Mouse (Mus musculus) hindbrain, embryonic 10.5 days (tissue): ENCODE data around the gene Brd9. TPM values are rescaled to one million over a fixed set of nuclear protein-coding genes. Genes with fewer than 3 reads are reported as not detected.

Source experiments
- DNase-seq: peaks from one replicate; pipeline ENCODE4 v3.0.0-alpha.2; 2017; ENCODE audit warnings: low spot score
- H3K27ac ChIP-seq: fragments of 300-500 bp; sonication (generic); 2 replicates; pipeline ENCODE4 v1.5.1; 2016; ENCODE audit warnings: mild to moderate bottlenecking, moderate library complexity
- H3K27me3 ChIP-seq: fragments of 300-500 bp; sonication (generic); 2 replicates; pipeline ENCODE4 v1.6.1; 2016; ENCODE audit warnings: mild to moderate bottlenecking; ENCODE audit not compliant: poor library complexity, insufficient read depth, severe bottlenecking
- H3K36me3 ChIP-seq: fragments of 300-500 bp; sonication (generic); 2 replicates; pipeline ENCODE4 v1.6.1; 2016; ENCODE audit warnings: mild to moderate bottlenecking, moderate library complexity
- H3K4me1 ChIP-seq: fragments of 300-500 bp; sonication (generic); replicated peaks from 2 replicates; pipeline ENCODE4 v1.6.1; 2016; ENCODE audit warnings: mild to moderate bottlenecking
- H3K4me3 ChIP-seq: fragments of 300-500 bp; sonication (generic); 2 replicates; pipeline ENCODE4 v1.5.1; 2016; ENCODE audit warnings: mild to moderate bottlenecking, moderate library complexity
- H3K9me3 ChIP-seq: fragments of 300-500 bp; sonication (generic); 2 replicates; pipeline ENCODE4 v1.6.1; 2016; ENCODE audit warnings: mild to moderate bottlenecking, moderate library complexity
- WGBS: fragments of 180-500 bp; shearing (Covaris S2); methylation state at CpG from one replicate; pipeline ENCODE4 v1.1.7; 2016; 5-methylcytosine and 5-hydroxymethylcytosine counted together
- polyA plus RNA-seq: library from polyadenylated mRNA; unstranded; fragments of >200 nt; fragmentation: Nextera tagmentation; extraction: Ambion mirVana; gene quantifications from 2 replicates; pipeline ENCODE4 v1.2.1, GENCODE M21; 2016

The Brd9 gene
- polyA plus RNA-seq: 56.3 and 64.6 TPM in 2 replicates

GRCm38 (mm10) chr13:73937321-73938176, at the start of gene Brd9, which contains the start of gene Trip13:
Gene Brd9 (plus strand): TSS chr13:73937811.
Gene Trip13 (minus strand): TSS chr13:73937784.
- peak; percentile 93 for DNase-seq
- WGBS: under 1% methylated on average over 82 of the region's 82 CpGs
- H3K27me3 ChIP-seq: no peaks in the 10 kb centered on the region
- peak within 1 kb of the TSS; percentile 98 for H3K27ac ChIP-seq
- peak within 1 kb of the TSS; percentile 91 for H3K4me3 ChIP-seq
- H3K36me3 ChIP-seq: peaks cover 72% of the 10 kb centered on the region
- H3K9me3 ChIP-seq: no peaks in the 10 kb centered on the region
- peaks cover 18% of the 10 kb centered on the region for H3K4me1 ChIP-seq

GRCm38 (mm10) chr13:73892493-73893178, 45.0 kb upstream of the Brd9 start:
- 49% methylated on average over 6 of the region's 6 CpGs for WGBS
- Histone ChIP-seq H3K27ac (peak overlapping the region; percentile 10; the same call in 1 of the 2 replicates), H3K4me1 (peaks cover 9% of the 10 kb centered on the region; the same call in 1 of the 2 replicates), H3K4me3 (no peak overlapping the region), H3K27me3 (no peaks in the 10 kb centered on the region), H3K36me3 (no peaks in the 10 kb centered on the region), H3K9me3 (no peaks in the 10 kb centered on the region)
- DNase-seq: peak; percentile 13

GRCm38 (mm10) chr13:73897561-73897960, 40.0 kb upstream of the Brd9 start:
- WGBS: 86% methylated on average over 3 of the region's 3 CpGs

GRCm38 (mm10) chr13:73907136-73907535, 30.5 kb upstream of the Brd9 start:
- Histone ChIP-seq H3K27ac (no peak overlapping the region), H3K4me1 (no peaks in the 10 kb centered on the region), H3K36me3 (peaks cover 20% of the 10 kb centered on the region), H3K4me3 (no peak overlapping the region), H3K27me3 (no peaks in the 10 kb centered on the region), H3K9me3 (no peaks in the 10 kb centered on the region)
- 86% methylated on average over 5 of the region's 5 CpGs for WGBS
- no peak for DNase-seq

More at GRCm38 (mm10) chr13:73897561-73897960, 40.0 kb upstream of the Brd9 start:
- Histone ChIP-seq H3K27ac (no peak overlapping the region), H3K27me3 (no peaks in the 10 kb centered on the region), H3K4me3 (no peak overlapping the region), H3K9me3 (no peaks in the 10 kb centered on the region), H3K36me3 (no peaks in the 10 kb centered on the region), H3K4me1 (peaks cover under 1% of the 10 kb centered on the region; the same call in 1 of the 2 replicates)
- DNase-seq: no peak

- Histone ChIP-seq H3K27ac (no peak overlapping the region), H3K4me1 (no peaks in the 10 kb centered on the region), H3K9me3 (no peaks in the 10 kb centered on the region), H3K4me3 (no peak overlapping the region), H3K27me3 (no peaks in the 10 kb centered on the region), H3K36me3 (peaks cover 26% of the 10 kb centered on the region)
- peak; percentile 18 for DNase-seq
- 62% methylated on average over 2 of the region's 2 CpGs for WGBS
Measured at GRCm38 (mm10) chr13:73907683-73908412, 29.8 kb upstream of the Brd9 start.

GRCm38 (mm10) chr13:73913066-73913465, 24.5 kb upstream of the Brd9 start:
- Histone ChIP-seq H3K4me3 (no peak overlapping the region), H3K36me3 (peaks cover 74% of the 10 kb centered on the region), H3K27me3 (no peaks in the 10 kb centered on the region), H3K27ac (no peak overlapping the region), H3K9me3 (no peaks in the 10 kb centered on the region), H3K4me1 (no peaks in the 10 kb centered on the region)
- 95% methylated on average over 4 of the region's 4 CpGs for WGBS
- DNase-seq: no peak

- H3K27ac ChIP-seq: no peak overlapping the region
- H3K4me3 ChIP-seq: no peak overlapping the region
- no peaks in the 10 kb centered on the region for H3K9me3 ChIP-seq
- peaks cover 85% of the 10 kb centered on the region for H3K36me3 ChIP-seq
- no peak for DNase-seq
- 89% methylated on average over 10 of the region's 10 CpGs for WGBS
- H3K4me1 ChIP-seq: peaks cover 8% of the 10 kb centered on the region
- no peaks in the 10 kb centered on the region for H3K27me3 ChIP-seq
Measured at GRCm38 (mm10) chr13:73932201-73932600, 5.4 kb upstream of the Brd9 start.

- no peaks in the 10 kb centered on the region for H3K27me3 ChIP-seq
- WGBS: 13% methylated on average over 5 of the region's 5 CpGs
- no peaks in the 10 kb centered on the region for H3K9me3 ChIP-seq
- peaks cover 18% of the 10 kb centered on the region for H3K4me1 ChIP-seq
- no peak for DNase-seq
- peak overlapping the region; percentile 91 for H3K4me3 ChIP-seq
- H3K27ac ChIP-seq: peak overlapping the region; percentile 98
- H3K36me3 ChIP-seq: peaks cover 72% of the 10 kb centered on the region
Measured at GRCm38 (mm10) chr13:73936938-73937320, 682 bp upstream of the Brd9 start.

GRCm38 (mm10) chr13:73938177-73938560, 558 bp downstream of the Brd9 start:
- Histone ChIP-seq H3K9me3 (no peaks in the 10 kb centered on the region), H3K4me3 (peak overlapping the region; percentile 91), H3K4me1 (peaks cover 18% of the 10 kb centered on the region), H3K36me3 (peaks cover 72% of the 10 kb centered on the region), H3K27me3 (no peaks in the 10 kb centered on the region), H3K27ac (peak overlapping the region; percentile 98)
- WGBS: 49% methylated on average over 13 of the region's 13 CpGs
- no peak for DNase-seq

GRCm38 (mm10) chr13:73939101-73939500, 1.5 kb downstream of the Brd9 start:
- peaks cover 72% of the 10 kb centered on the region for H3K36me3 ChIP-seq
- WGBS: 93% methylated on average over 5 of the region's 5 CpGs
- H3K9me3 ChIP-seq: no peaks in the 10 kb centered on the region

GRCm38 (mm10) chr13:73944606-73945005, 7.0 kb downstream of the Brd9 start:
- H3K9me3 ChIP-seq: no peaks in the 10 kb centered on the region
- WGBS: 92% methylated on average over 9 of the region's 9 CpGs
- DNase-seq: no peak
- no peak overlapping the region for H3K4me3 ChIP-seq
- H3K27ac ChIP-seq: no peak overlapping the region
- no peaks in the 10 kb centered on the region for H3K27me3 ChIP-seq
- H3K4me1 ChIP-seq: no peaks in the 10 kb centered on the region
- peaks cover 98% of the 10 kb centered on the region for H3K36me3 ChIP-seq

More at GRCm38 (mm10) chr13:73939101-73939500, 1.5 kb downstream of the Brd9 start:
- no peak for DNase-seq
- Histone ChIP-seq H3K27ac (no peak overlapping the region), H3K4me3 (no peak overlapping the region), H3K4me1 (peaks cover 18% of the 10 kb centered on the region), H3K27me3 (no peaks in the 10 kb centered on the region)

GRCm38 (mm10) chr13:73953551-73954130, 16.0 kb downstream of the Brd9 start:
- no peak for DNase-seq
- Histone ChIP-seq H3K9me3 (no peaks in the 10 kb centered on the region), H3K36me3 (peaks cover 95% of the 10 kb centered on the region), H3K4me3 (no peak overlapping the region), H3K27ac (no peak overlapping the region), H3K4me1 (no peaks in the 10 kb centered on the region), H3K27me3 (no peaks in the 10 kb centered on the region)
- WGBS: 89% methylated on average over 1 of the region's 1 CpGs
